Mouse (Mus musculus): Measurements from ENCODE around the gene Ctdspl. TPM values are rescaled to one million over a fixed set of nuclear protein-coding genes. Genes with fewer than 3 reads are reported as not detected.

The Ctdspl gene
- polyA plus RNA-seq, 1 experiment from 2014 or later = 11.7 TPM

- Histone ChIP-seq H3K27me3 (no peaks in the 10 kb centered on the region), H3K9me3 (replicated peaks) (no peaks in the 10 kb centered on the region), H3K4me1 (peaks cover under 1% of the 10 kb centered on the region; the same call in 1 of the 2 replicates), H3K9ac (no peak overlapping the region), H3K4me3 (no peak overlapping the region), H3K36me3 (no peaks in the 10 kb centered on the region), H3K27ac (no peak overlapping the region), H3K4me2 (replicated peaks) (no peak overlapping the region)
- no peak for ATAC-seq (ENCODE audit: low FRiP score)
- WGBS = 88% methylated on average over 6 of the region's 6 CpGs
Observed at GRCm38 (mm10) chr9:118997241-118997640, 71.0 kb downstream of the Ctdspl start.

- no peak for ATAC-seq (ENCODE audit: low FRiP score)
- peaks cover 9% of the 10 kb centered on the region for H3K4me1 ChIP-seq
- H3K27me3 ChIP-seq = no peaks in the 10 kb centered on the region
- WGBS = 68% methylated on average over 6 of the region's 6 CpGs
- H3K27ac ChIP-seq = no peak overlapping the region
- no peaks in the 10 kb centered on the region for H3K9me3 ChIP-seq (replicated peaks)
- H3K36me3 ChIP-seq = no peaks in the 10 kb centered on the region
- H3K4me3 ChIP-seq = no peak overlapping the region
- H3K9ac ChIP-seq = no peak overlapping the region
- H3K4me2 ChIP-seq (replicated peaks) = no peak overlapping the region
Observed at GRCm38 (mm10) chr9:119000196-119000595, 73.9 kb downstream of the Ctdspl start.

GRCm38 (mm10) chr9:119002267-119002666 is 76.0 kb downstream of the Ctdspl start:
- H3K27me3 ChIP-seq = no peaks in the 10 kb centered on the region
- H3K27ac ChIP-seq = no peak overlapping the region
- no peak overlapping the region for H3K4me3 ChIP-seq
- no peaks in the 10 kb centered on the region for H3K9me3 ChIP-seq (replicated peaks)
- H3K9ac ChIP-seq = no peak overlapping the region
- H3K36me3 ChIP-seq = no peaks in the 10 kb centered on the region
- WGBS = 80% methylated on average over 17 of the region's 17 CpGs
- peaks cover 16% of the 10 kb centered on the region for H3K4me1 ChIP-seq
- ATAC-seq (ENCODE audit: low FRiP score) = no peak
- no peak overlapping the region for H3K4me2 ChIP-seq (replicated peaks)

GRCm38 (mm10) chr9:119003990-119004702 is 77.9 kb downstream of the Ctdspl start:
- no peak overlapping the region for H3K4me3 ChIP-seq
- H3K4me2 ChIP-seq (replicated peaks) = no peak overlapping the region
- ATAC-seq (ENCODE audit: low FRiP score) = no peak
- WGBS = 84% methylated on average over 23 of the region's 23 CpGs
- no peaks in the 10 kb centered on the region for H3K27me3 ChIP-seq
- H3K9ac ChIP-seq = no peak overlapping the region
- no peaks in the 10 kb centered on the region for H3K9me3 ChIP-seq (replicated peaks)
- H3K27ac ChIP-seq = no peak overlapping the region
- peaks cover 17% of the 10 kb centered on the region for H3K4me1 ChIP-seq
- H3K36me3 ChIP-seq = no peaks in the 10 kb centered on the region

- Histone ChIP-seq H3K27me3 (no peaks in the 10 kb centered on the region), H3K36me3 (no peaks in the 10 kb centered on the region), H3K9ac (no peak overlapping the region), H3K27ac (no peak overlapping the region), H3K4me2 (replicated peaks) (no peak overlapping the region), H3K4me1 (peaks cover 18% of the 10 kb centered on the region), H3K9me3 (replicated peaks) (no peaks in the 10 kb centered on the region), H3K4me3 (no peak overlapping the region)
- WGBS = 89% methylated on average over 16 of the region's 16 CpGs
- no peak for ATAC-seq (ENCODE audit: low FRiP score)
Observed at GRCm38 (mm10) chr9:119004703-119005076, 78.4 kb downstream of the Ctdspl start.

GRCm38 (mm10) chr9:119005303-119006029 is 79.2 kb downstream of the Ctdspl start:
- ATAC-seq (ENCODE audit: low FRiP score) = no peak
- Histone ChIP-seq H3K27ac (no peak overlapping the region), H3K4me2 (replicated peaks) (no peak overlapping the region), H3K9me3 (replicated peaks) (no peaks in the 10 kb centered on the region), H3K9ac (no peak overlapping the region), H3K36me3 (no peaks in the 10 kb centered on the region), H3K4me1 (peaks cover 18% of the 10 kb centered on the region), H3K4me3 (no peak overlapping the region), H3K27me3 (no peaks in the 10 kb centered on the region)
- 58% methylated on average over 15 of the region's 15 CpGs for WGBS

GRCm38 (mm10) chr9:119007266-119007665 is 81.0 kb downstream of the Ctdspl start:
- H3K4me3 ChIP-seq = no peak overlapping the region
- H3K4me2 ChIP-seq (replicated peaks) = no peak overlapping the region
- no peak overlapping the region for H3K9ac ChIP-seq
- WGBS = 83% methylated on average over 10 of the region's 10 CpGs
- peaks cover 18% of the 10 kb centered on the region for H3K4me1 ChIP-seq
- no peaks in the 10 kb centered on the region for H3K36me3 ChIP-seq
- H3K27ac ChIP-seq = no peak overlapping the region
- ATAC-seq (ENCODE audit: low FRiP score) = no peak
- H3K27me3 ChIP-seq = no peaks in the 10 kb centered on the region
- no peaks in the 10 kb centered on the region for H3K9me3 ChIP-seq (replicated peaks)

GRCm38 (mm10) chr9:119008871-119009270 is 82.6 kb downstream of the Ctdspl start:
- Histone ChIP-seq H3K27me3 (no peaks in the 10 kb centered on the region), H3K9ac (no peak overlapping the region), H3K36me3 (peaks cover 6% of the 10 kb centered on the region; the same call in 1 of the 2 replicates), H3K4me2 (replicated peaks) (no peak overlapping the region), H3K4me3 (no peak overlapping the region), H3K27ac (no peak overlapping the region), H3K9me3 (replicated peaks) (no peaks in the 10 kb centered on the region), H3K4me1 (peaks cover 15% of the 10 kb centered on the region)
- ATAC-seq (ENCODE audit: low FRiP score) = no peak
- 70% methylated on average over 7 of the region's 7 CpGs for WGBS

- Histone ChIP-seq H3K4me2 (replicated peaks) (no peak overlapping the region), H3K27me3 (no peaks in the 10 kb centered on the region), H3K4me3 (no peak overlapping the region), H3K9ac (no peak overlapping the region), H3K9me3 (replicated peaks) (no peaks in the 10 kb centered on the region), H3K4me1 (peaks cover 8% of the 10 kb centered on the region; the same call in 1 of the 2 replicates), H3K27ac (no peak overlapping the region), H3K36me3 (peaks cover 6% of the 10 kb centered on the region; the same call in 1 of the 2 replicates)
- 73% methylated on average over 13 of the region's 13 CpGs for WGBS
- no peak for ATAC-seq (ENCODE audit: low FRiP score)
Observed at GRCm38 (mm10) chr9:119010156-119010710, 84.0 kb downstream of the Ctdspl start.

- H3K36me3 ChIP-seq = peaks cover 9% of the 10 kb centered on the region; the same call in 1 of the 2 replicates
- H3K27ac ChIP-seq = no peak overlapping the region
- no peak overlapping the region for H3K9ac ChIP-seq
- no peak overlapping the region for H3K4me2 ChIP-seq (replicated peaks)
- no peaks in the 10 kb centered on the region for H3K4me1 ChIP-seq
- no peaks in the 10 kb centered on the region for H3K9me3 ChIP-seq (replicated peaks)
- no peak for ATAC-seq (ENCODE audit: low FRiP score)
- WGBS = 82% methylated on average over 7 of the region's 7 CpGs
- no peak overlapping the region for H3K4me3 ChIP-seq
- no peaks in the 10 kb centered on the region for H3K27me3 ChIP-seq
Observed at GRCm38 (mm10) chr9:119016785-119017507, 90.7 kb downstream of the Ctdspl start.

GRCm38 (mm10) chr9:119021731-119022130 is 95.5 kb downstream of the Ctdspl start:
- no peaks in the 10 kb centered on the region for H3K9me3 ChIP-seq (replicated peaks)
- H3K27me3 ChIP-seq = no peaks in the 10 kb centered on the region
- no peak overlapping the region for H3K9ac ChIP-seq
- H3K4me2 ChIP-seq (replicated peaks) = no peak overlapping the region
- ATAC-seq (ENCODE audit: low FRiP score) = no peak
- H3K4me3 ChIP-seq = no peak overlapping the region
- WGBS = 81% methylated on average over 5 of the region's 7 CpGs
- 0 out of 2 replicates have a peak, but pooled peaks cover 2% of the 10 kb centered on the region for H3K36me3 ChIP-seq
- H3K4me1 ChIP-seq = no peaks in the 10 kb centered on the region
- H3K27ac ChIP-seq = no peak overlapping the region

GRCm38 (mm10) chr9:119025263-119025662 is 99.0 kb downstream of the Ctdspl start:
- H3K27me3 ChIP-seq = no peaks in the 10 kb centered on the region
- no peak overlapping the region for H3K4me3 ChIP-seq
- ATAC-seq (ENCODE audit: low FRiP score) = no peak
- H3K9me3 ChIP-seq (replicated peaks) = no peaks in the 10 kb centered on the region
- H3K36me3 ChIP-seq = no peaks in the 10 kb centered on the region
- H3K4me1 ChIP-seq = no peaks in the 10 kb centered on the region
- 85% methylated on average over 6 of the region's 6 CpGs for WGBS
- no peak overlapping the region for H3K9ac ChIP-seq
- no peak overlapping the region for H3K4me2 ChIP-seq (replicated peaks)
- no peak overlapping the region for H3K27ac ChIP-seq

All from hindbrain, embryonic 12.5 days (tissue).